Mouse (Mus musculus) C2C12 (cell line): ENCODE results near the gene Slc26a1. TPM values are rescaled to one million over a fixed set of nuclear protein-coding genes. Genes with fewer than 3 reads are reported as not detected.

ENCODE experiments used
- H3K27me3 ChIP-seq: one replicate; pipeline ENCODE4 v1.6.1; 2011; ENCODE audit not compliant: control insufficient read depth, insufficient read depth, insufficient read length
- H3K36me3 ChIP-seq: one replicate; pipeline ENCODE4 v1.6.1; 2011; ENCODE audit not compliant: control insufficient read depth, insufficient read depth
- H3K4me3 ChIP-seq: one replicate; pipeline ENCODE4 v1.5.1; 2011; ENCODE audit warnings: mild to moderate bottlenecking, control low read depth; ENCODE audit not compliant: poor library complexity, insufficient read depth, severe bottlenecking
- H3K79me2 ChIP-seq: one replicate; pipeline ENCODE4 v1.6.1; 2011; ENCODE audit not compliant: control insufficient read depth, insufficient read depth
- H3K79me3 ChIP-seq: one replicate; pipeline ENCODE4 v1.6.1; 2011; ENCODE audit warnings: low read depth, control low read depth
- H3ac ChIP-seq: one replicate; pipeline ENCODE3; 2011; ENCODE audit warnings: low read depth; ENCODE audit not compliant: control insufficient read depth, insufficient read length
- CEBPB ChIP-seq: IDR thresholded peaks from one replicate; pipeline ENCODE4 v1.6.1; 2011; ENCODE audit warnings: low read depth, mild to moderate bottlenecking, control low read depth, moderate library complexity
- CTCF ChIP-seq: IDR thresholded peaks from one replicate; pipeline ENCODE4 v1.5.1; 2011; ENCODE audit not compliant: control insufficient read depth, insufficient read depth, insufficient read length
- FOSL1 ChIP-seq: IDR thresholded peaks from one replicate; pipeline ENCODE4 v1.8.0; 2011; ENCODE audit warnings: mild to moderate bottlenecking, low read length; ENCODE audit not compliant: poor library complexity, insufficient read depth, severe bottlenecking
- MAX ChIP-seq: IDR thresholded peaks from one replicate; pipeline ENCODE4 v1.6.1; 2011; ENCODE audit warnings: mild to moderate bottlenecking, control low read depth
- MYOD1 ChIP-seq: IDR thresholded peaks from one replicate; pipeline ENCODE4 v1.6.1; 2011; ENCODE audit warnings: low read depth; ENCODE audit not compliant: control insufficient read depth, insufficient read length
- MYOG ChIP-seq: IDR thresholded peaks from one replicate; pipeline ENCODE4 v1.6.1; 2011; ENCODE audit not compliant: control insufficient read depth, insufficient read length; ENCODE audit errors: extremely low read depth
- USF1 ChIP-seq: IDR thresholded peaks from one replicate; pipeline ENCODE4 v1.6.1; 2011; ENCODE audit warnings: low read depth, mild to moderate bottlenecking, control low read depth, moderate library complexity
- polyA plus RNA-seq: library from polyadenylated mRNA; unstranded; fragments of >200 nt; fragmentation: generic; extraction: Trizol; gene quantifications from one replicate; pipeline ENCODE4 v1.2.1, GENCODE M21; 2012; ENCODE audit warnings: missing spikeins

Slc26a1 gene
- polyA plus RNA-seq, 1 experiment = 0.11 TPM

GRCm38 (mm10) chr5:108653341-108653740 is 22.0 kb downstream of the Slc26a1 start:
- Histone ChIP-seq H3K27me3 (no peaks in the 10 kb centered on the region), H3K79me3 (no peaks in the 10 kb centered on the region), H3K36me3 (peaks cover 16% of the 10 kb centered on the region), H3K79me2 (no peaks in the 10 kb centered on the region), H3K4me3 (no peak overlapping the region), H3ac (no peak overlapping the region)
- no peak for TF ChIP-seq CEBPB
- no peak for TF ChIP-seq MYOG
- no peak for TF ChIP-seq FOSL1
- TF ChIP-seq CTCF = no peak
- no peak for TF ChIP-seq USF1
- TF ChIP-seq MAX = no peak

GRCm38 (mm10) chr5:108651823-108652222 is 23.5 kb downstream of the Slc26a1 start:
- no peak for TF ChIP-seq CTCF
- no peak for TF ChIP-seq USF1
- TF ChIP-seq FOSL1 = no peak
- no peak for TF ChIP-seq MYOG
- TF ChIP-seq CEBPB = no peak
- TF ChIP-seq MYOD1 = no peak
- no peak for TF ChIP-seq MAX
- Histone ChIP-seq H3K27me3 (no peaks in the 10 kb centered on the region), H3K79me3 (no peaks in the 10 kb centered on the region), H3K79me2 (no peaks in the 10 kb centered on the region), H3ac (no peak overlapping the region), H3K36me3 (peaks cover 16% of the 10 kb centered on the region), H3K4me3 (no peak overlapping the region)

- Histone ChIP-seq H3K36me3 (peaks cover 16% of the 10 kb centered on the region), H3K4me3 (no peak overlapping the region), H3ac (no peak overlapping the region), H3K79me3 (no peaks in the 10 kb centered on the region), H3K27me3 (no peaks in the 10 kb centered on the region), H3K79me2 (no peaks in the 10 kb centered on the region)
- TF ChIP-seq MYOD1 (no peak), MAX (no peak), MYOG (no peak), CTCF (no peak), USF1 (no peak), CEBPB (no peak), FOSL1 (no peak)
Observed at GRCm38 (mm10) chr5:108651136-108651720, 24.1 kb downstream of the Slc26a1 start.

GRCm38 (mm10) chr5:108650341-108650740 is 25.0 kb downstream of the Slc26a1 start:
- Histone ChIP-seq H3K27me3 (no peaks in the 10 kb centered on the region), H3K36me3 (peaks cover 15% of the 10 kb centered on the region), H3K79me2 (no peaks in the 10 kb centered on the region), H3K4me3 (no peak overlapping the region), H3K79me3 (no peaks in the 10 kb centered on the region), H3ac (no peak overlapping the region)
- TF ChIP-seq MYOD1 (no peak), MAX (no peak), FOSL1 (no peak)

GRCm38 (mm10) chr5:108648937-108649576 is 26.3 kb downstream of the Slc26a1 start:
- TF ChIP-seq USF1 (no peak), CEBPB (no peak)
- no peaks in the 10 kb centered on the region for H3K79me2 ChIP-seq
- no peak overlapping the region for H3ac ChIP-seq
- peaks cover 5% of the 10 kb centered on the region for H3K36me3 ChIP-seq
- H3K27me3 ChIP-seq = no peaks in the 10 kb centered on the region
- H3K79me3 ChIP-seq = no peaks in the 10 kb centered on the region
- no peak overlapping the region for H3K4me3 ChIP-seq

GRCm38 (mm10) chr5:108647820-108648465 is 27.4 kb downstream of the Slc26a1 start:
- no peak overlapping the region for H3K4me3 ChIP-seq
- no peaks in the 10 kb centered on the region for H3K27me3 ChIP-seq
- TF ChIP-seq USF1 (no peak), MYOG (no peak), MYOD1 (no peak), MAX (no peak), FOSL1 (no peak), CEBPB (no peak), CTCF (no peak)
- no peaks in the 10 kb centered on the region for H3K79me3 ChIP-seq
- no peaks in the 10 kb centered on the region for H3K79me2 ChIP-seq
- H3ac ChIP-seq = no peak overlapping the region
- peaks cover 8% of the 10 kb centered on the region for H3K36me3 ChIP-seq
